Mouse (Mus musculus) olfactory bulb, adult 2 months (tissue): ENCODE data around the gene Hist1h2bn.

ENCODE experiments used
- CTCF ChIP-seq: fragments of 200-500 bp; IDR thresholded peaks from 2 replicates; pipeline ENCODE4 v1.5.1; 2012; ENCODE audit warnings: low read depth, mild to moderate bottlenecking, low read length, moderate library complexity; ENCODE audit not compliant: insufficient read depth
- POLR2A ChIP-seq: fragments of 200-500 bp; IDR thresholded peaks from 2 replicates; pipeline ENCODE4 v1.6.1; 2012; ENCODE audit warnings: mild to moderate bottlenecking, low read depth, low read length, moderate library complexity; ENCODE audit not compliant: insufficient read depth

DNA sequence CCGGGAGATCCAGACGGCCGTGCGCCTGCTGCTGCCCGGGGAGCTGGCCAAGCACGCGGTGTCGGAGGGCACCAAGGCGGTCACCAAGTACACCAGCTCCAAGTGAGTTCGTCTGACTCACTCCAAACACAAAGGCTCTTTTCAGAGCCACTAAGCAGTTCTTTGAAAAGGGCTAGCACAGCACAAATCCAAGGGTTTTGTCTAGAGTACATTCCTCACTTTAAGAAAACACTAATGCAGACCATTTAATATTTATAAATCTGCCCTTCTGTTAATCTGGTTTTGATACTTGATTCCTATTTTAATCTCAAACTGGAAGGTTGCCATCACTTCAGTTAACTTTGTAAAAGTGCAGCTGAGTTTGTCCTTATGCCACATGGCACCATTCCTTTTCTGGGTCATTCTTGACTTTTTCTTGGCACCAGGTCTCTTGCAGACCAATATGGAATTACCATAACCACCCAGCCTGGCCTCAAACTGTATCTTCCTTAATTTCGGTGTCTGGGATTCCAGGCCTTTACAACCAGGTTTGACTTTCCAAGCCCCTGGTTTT lies 31.5 kb upstream of the Hist1h2bn start:
- TF ChIP-seq POLR2A = no peak; the same call in 1 of the 2 replicates
- TF ChIP-seq CTCF = no peak
